Mouse (Mus musculus): ENCODE data around the gene Dlgap3.

Gene Dlgap3

DNA sequence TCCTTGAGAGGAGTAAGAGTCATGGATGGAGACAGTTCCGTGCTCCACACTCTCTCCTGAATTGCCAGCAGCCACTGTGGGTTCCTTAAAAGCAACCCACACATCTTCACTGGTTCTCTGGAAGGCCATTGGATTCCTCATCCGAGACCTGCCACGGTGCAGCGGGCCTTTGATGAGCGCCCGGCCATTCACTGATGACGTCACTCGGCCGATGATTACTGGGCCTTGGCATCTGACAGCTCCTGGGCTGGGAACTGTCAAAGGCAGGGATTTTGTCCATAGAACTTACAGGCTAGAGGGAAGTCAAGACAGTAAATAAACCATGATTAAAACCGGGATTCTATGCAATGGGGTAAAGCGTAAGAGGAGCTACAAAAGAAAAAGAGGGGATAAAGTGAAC lies 48.0 kb downstream of the Dlgap3 start:
- DNase-seq (ENCODE audit: low read depth) = peak; percentile 19

DNA sequence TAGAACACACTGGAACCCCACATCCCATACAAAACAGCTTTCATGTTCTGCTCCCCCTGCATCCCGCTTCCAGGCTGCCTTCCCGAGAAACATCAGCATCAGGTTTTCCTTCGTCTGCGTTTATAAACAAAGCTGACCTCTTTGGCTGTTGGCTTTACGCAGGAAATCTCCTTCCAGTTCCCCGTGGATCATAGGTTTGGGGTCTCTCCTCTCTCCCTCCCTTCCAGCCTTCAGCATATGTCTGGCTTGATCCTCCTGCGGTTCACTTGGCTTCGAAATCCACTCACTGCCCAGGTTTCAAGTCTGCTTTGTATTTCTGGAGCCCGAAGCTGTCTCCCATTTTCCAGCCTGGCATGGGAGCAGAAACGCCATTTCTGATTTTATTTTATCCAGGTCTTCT lies 54.3 kb downstream of the Dlgap3 start:
- no peak for DNase-seq (ENCODE audit: low read depth)

DNA sequence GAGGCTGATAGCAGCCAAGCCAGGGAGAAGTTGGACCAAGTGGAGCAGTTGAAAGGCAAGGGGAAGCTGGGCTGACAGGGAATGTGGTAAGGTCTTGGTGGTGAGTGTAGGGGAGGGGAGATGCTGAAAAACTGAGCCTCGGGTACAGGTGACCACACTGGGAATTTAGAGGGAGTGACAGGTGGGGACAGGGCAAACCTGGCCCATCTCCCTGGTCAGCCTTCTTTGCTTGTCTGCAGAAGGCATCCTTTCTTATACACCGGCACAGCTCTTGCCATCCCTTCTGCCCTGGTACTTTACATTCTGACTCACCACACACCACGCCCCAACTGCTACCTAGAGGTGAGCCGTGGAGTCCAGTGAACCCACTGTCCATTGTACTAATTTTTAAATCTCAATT lies 54.8 kb downstream of the Dlgap3 start:
- no peak for DNase-seq (ENCODE audit: low read depth)

- DNase-seq (ENCODE audit: low read depth) = no peak
These were observed 55.6 kb downstream of the Dlgap3 start for GRCm38 (mm10) chr4:127224444-127225100.

DNA sequence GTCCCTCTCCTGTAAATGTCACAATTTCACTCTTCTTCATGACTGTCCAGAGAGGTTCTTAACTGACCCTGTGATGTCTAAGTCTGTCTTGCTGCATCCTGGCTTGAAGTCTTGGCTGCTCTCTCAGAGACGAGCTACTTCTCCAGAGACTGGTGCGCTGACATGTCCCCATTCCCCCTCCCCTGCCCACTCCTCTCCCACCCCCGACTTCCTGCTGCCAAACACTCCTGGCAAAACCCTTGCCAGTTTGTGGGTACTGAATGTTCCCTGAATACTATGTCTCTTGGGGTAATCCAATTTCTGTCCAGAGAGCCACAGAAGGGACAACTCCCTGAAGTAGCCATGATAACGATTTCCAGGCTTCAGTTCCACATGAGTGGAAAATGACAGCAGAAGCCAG lies 57.1 kb downstream of the Dlgap3 start:
- DNase-seq (ENCODE audit: low read depth) = no peak

DNA sequence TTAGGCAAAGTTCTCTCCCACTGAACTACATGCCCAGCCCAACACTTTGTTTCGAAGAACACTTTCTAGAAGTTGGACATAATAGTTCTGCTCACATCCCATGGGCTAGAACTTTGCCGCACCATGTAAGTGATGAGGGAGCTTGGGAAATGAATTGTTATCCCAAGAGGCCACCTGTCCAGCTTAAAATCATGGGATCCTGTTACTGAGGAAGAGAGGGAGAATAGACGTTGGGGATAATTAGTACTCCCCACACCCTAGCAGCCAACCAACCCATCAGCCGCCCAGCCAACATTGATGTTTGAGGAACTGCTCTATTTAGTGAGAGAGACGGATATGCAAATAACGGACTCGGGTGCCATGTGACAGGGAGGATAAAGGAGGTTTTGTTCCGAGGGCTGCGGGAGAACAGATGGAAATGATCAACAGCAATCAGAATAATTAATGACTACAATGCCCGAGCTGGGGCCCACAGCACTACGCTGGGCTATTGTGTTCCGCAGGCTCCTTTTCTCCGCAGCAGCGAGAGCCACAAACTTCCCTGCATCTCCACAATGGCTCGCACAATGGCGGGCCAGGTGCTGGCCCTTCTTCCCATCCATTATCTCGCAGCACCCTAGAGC lies 58.2 kb downstream of the Dlgap3 start:
- no peak for DNase-seq (ENCODE audit: low read depth)

DNA sequence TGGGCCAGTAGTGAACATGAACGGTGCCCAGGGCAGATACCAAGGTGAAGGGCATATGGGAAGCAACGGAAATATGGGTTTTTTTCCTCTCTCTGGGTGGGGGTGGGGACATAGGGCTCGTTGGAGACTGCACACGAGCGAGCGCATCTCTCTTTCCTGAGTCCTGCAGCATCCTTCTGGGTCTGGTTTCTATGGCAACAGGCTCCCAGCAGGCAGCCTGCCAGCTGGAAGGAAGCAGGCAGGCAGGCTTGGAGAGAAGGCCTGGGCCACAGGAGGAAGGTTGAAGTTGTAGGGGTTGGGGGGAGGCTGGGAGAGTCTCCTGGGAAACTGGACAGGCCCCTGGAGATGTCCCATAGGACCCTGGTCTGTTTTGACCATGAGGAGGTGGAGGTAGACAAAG lies 63.0 kb downstream of the Dlgap3 start:
- DNase-seq (ENCODE audit: low read depth) = no peak

DNA sequence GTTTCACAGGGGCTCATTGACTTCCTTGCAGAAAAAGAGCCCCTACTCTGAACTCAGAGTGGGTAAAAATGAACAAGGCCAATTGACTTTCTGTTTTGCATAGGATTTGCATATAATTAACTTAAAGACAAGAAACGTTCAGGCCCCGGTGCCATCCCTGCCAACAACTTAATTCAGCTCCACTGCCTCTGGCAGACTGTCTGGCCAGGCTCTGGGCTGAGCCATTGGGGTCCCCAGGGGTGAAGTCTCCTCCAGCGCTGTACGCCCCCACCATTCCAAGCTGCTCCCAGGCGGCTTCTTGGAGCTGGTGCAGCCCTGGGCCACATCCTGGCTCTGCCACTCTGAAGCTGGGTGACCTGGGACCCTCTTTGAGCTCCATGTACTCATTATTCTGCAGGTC lies 63.5 kb downstream of the Dlgap3 start:
- no peak for DNase-seq (ENCODE audit: low read depth)

DNA sequence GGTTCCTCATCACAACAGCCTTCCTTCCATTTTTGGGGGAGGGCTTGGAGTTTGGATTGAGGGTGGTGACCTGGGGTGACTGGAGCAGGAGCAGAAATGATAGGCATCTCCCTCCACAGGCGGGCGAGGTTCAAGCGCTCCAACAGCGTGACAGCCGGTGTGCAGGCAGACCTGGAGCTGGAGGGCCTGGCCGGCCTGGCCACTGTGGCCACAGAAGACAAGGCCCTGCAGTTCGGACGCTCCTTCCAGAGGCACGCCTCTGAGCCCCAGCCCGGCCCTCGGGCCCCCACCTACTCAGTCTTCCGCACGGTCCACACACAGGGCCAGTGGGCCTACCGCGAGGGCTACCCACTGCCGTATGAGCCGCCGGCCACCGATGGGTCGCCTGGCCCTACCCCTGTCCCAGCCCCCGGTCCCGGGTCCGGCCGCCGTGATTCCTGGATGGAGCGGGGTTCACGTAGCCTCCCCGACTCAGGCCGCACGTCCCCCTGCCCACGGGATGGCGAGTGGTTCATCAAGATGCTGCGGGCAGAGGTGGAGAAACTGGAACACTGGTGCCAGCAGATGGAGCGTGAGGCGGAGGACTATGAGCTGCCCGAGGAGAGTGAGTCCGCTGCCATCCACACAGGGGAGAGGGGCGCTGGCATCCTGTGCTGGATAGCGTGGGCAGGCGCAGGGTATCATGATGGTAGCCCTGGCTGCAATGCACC lies 64.6 kb downstream of the Dlgap3 start:
- DNase-seq (ENCODE audit: low read depth) = no peak

DNA sequence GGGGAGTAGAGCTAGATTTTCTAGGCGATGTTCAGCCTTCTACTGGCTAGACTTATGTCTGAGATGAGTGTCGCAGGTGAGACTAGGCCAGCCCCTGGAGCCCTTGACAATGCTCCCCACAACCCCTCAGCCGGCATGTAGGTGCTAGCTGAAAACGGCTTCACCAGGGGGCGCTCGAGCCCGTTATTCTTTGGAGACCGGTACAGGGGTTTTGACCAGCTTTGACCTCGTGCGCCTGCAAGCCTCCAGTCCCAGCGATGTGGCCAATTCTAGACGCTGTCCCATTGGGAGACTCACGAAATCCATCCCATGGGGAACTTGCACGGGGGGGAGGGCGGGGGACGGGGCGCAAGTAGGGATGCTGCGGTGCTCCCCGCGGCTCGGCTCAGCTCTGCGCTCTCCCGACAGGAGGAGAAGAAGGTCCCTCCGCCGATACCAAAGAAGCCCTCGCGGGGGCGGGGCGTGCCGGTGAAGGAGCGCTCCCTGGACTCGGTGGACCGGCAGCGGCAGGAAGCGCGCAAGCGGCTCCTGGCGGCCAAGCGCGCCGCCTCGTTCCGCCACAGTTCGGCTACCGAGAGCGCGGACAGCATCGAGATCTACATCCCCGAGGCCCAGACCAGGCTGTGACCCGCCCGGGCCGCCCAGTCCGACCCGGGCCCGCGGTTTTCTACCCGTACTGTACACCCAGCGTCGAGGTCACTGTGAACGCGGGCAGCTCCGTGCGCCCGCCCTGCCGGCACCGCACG lies 66.9 kb downstream of the Dlgap3 start:
- DNase-seq (ENCODE audit: low read depth) = peak; percentile 83

DNA sequence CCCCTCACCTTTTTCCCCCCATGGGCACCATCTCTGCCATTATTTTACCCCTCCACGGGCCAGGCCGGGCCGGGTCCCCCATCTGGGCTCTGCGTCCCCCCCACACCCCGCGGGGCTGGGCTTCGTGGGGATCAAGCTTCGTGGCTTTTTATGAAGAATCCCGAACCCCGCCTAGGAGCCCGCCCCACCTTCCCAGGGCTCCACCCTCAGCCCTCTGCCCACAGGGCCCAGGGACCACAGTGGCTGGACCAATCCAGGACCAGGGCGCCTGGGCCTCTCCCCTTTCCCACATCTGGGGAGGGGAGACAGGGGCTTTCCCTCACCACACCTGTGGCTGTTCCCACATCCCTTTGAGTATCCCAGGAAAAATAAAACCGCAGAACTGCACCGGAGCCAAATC lies 67.6 kb downstream of the Dlgap3 start:
- DNase-seq (ENCODE audit: low read depth) = no peak

GRCm38 (mm10) chr4:127237271-127237670 lies 68.3 kb downstream of the Dlgap3 start:
- no peak for DNase-seq (ENCODE audit: low read depth)

- no peak for DNase-seq (ENCODE audit: low read depth)
These were observed 73.7 kb downstream of the Dlgap3 start for GRCm38 (mm10) chr4:127242696-127243095.

DNA sequence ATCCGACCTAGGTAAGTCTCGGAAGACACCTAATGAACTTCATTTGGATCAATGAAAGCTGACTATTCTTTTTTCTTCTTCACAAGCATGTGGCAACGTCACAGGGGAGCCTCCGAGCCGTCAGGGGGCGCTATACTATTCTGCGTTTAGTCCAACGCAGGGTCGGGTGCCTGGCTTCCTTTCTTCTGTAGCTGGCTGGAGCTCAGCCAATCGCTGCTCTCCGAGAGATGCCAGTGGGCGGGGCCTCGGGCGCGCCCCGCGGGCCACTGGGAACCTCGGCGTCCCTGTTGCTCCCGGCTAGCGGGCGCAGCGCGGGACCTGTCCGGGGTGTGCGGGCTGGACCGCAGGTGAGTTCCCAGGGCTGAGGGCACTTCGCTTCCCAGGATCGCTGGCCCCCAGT lies 74.5 kb downstream of the Dlgap3 start, which contains the start of gene Smim12:
Gene Smim12 (plus strand): TSS at position 233 of the 400 bp plus-strand sequence.
- DNase-seq (ENCODE audit: low read depth) = peak; percentile 100

DNA sequence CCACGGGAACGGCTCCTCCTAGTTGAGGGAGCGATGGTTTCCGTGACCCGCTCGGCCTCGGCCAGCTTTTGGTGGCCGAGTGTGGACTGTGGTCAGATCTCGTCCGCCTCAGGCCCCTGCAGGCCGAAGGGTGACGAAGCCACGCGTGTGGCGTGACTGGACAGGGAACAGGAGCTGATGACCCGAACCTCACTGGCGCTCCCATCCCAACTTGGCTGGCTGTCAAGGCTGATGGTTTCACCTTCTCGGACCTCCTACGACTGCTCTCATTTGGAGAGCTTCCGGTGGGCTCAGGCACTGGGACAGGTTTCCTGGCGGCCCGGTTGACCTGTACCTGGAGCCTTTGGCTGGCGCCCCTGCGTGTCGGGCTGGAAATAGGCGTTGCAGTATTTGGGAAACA lies 74.9 kb downstream of the Dlgap3 start:
- peak; percentile 79 for DNase-seq (ENCODE audit: low read depth)

DNA sequence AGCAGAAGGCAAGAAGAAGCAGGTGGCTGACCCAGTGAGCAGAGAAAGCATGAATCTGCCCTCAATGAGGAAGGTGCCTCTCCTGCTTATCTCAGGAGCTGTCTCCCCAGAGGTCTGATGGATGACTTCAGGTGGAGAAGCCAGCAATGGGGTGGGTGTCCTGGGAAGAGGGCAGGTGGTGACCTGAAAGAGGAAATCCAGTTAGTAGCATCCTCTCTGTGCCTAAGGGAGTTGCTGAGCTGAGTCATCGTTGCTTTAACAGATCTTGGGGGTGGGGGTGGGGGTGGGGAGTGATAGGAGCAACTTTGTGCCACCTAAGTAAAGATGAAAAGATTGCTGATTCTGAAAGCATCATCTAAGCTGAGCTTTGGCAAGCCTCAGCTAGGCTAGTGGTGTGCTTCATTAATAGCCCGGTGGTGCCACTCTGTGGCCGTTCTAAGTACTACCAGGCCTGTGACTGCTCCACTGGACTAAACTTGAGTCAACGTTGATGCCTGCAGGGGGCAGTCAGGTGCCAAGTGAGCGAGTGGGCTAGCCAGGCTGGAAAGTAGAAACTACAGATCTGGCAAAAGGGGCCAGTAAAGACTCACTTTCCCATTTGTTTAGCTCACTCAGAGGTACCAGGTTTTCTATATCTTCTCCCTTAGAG lies 80.8 kb downstream of the Dlgap3 start:
- peak; percentile 98 for DNase-seq (ENCODE audit: low read depth)

GRCm38 (mm10) chr4:127251963-127252585 lies 83.1 kb downstream of the Dlgap3 start:
- DNase-seq (ENCODE audit: low read depth) = no peak

DNA sequence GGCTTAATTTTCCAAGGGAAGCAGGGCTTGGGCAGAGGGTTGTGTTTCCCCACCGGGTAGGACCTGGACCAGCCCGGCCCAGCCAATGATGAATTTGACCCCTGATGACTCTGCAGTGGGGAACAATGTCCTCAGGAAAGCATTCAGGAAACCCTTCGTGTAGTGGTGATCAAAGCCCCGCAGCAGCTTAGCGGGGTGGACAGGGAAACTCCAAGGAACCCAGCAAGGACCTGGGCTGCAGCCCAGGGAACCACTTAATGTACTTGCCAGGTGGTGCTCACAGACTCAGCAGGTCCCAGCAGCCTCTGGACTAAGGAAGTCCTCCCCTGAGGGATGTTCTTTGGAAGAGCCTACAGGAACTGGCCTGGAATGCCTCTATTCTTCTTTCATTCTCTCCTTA lies 87.7 kb downstream of the Dlgap3 start:
- no peak for DNase-seq (ENCODE audit: low read depth)

- no peak for DNase-seq (ENCODE audit: low read depth)
These were observed 89.3 kb downstream of the Dlgap3 start for GRCm38 (mm10) chr4:127258186-127258897.

DNA sequence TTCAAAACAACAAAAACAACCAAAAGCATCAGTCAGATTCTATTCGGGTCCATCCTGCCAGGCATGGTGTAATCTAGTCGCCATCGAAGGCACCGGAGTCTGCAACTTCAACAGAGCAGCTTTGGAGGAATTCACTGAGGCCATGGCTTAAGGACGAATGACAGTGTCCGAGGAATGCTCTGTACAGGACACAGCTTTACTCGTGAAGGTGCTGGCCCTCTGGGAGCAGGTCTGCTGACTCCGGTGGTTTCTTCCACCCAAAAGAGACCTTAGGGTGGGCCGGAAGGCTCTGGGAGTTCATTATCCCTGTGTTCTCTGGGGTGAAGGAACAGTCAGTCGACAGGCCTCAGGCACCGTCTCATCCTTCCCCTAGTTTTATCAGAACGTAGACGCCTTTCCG lies 92.6 kb downstream of the Dlgap3 start:
- DNase-seq (ENCODE audit: low read depth) = no peak
